ENCODE assay signal across 8 mouse cellular contexts in the genomic region with DNA sequence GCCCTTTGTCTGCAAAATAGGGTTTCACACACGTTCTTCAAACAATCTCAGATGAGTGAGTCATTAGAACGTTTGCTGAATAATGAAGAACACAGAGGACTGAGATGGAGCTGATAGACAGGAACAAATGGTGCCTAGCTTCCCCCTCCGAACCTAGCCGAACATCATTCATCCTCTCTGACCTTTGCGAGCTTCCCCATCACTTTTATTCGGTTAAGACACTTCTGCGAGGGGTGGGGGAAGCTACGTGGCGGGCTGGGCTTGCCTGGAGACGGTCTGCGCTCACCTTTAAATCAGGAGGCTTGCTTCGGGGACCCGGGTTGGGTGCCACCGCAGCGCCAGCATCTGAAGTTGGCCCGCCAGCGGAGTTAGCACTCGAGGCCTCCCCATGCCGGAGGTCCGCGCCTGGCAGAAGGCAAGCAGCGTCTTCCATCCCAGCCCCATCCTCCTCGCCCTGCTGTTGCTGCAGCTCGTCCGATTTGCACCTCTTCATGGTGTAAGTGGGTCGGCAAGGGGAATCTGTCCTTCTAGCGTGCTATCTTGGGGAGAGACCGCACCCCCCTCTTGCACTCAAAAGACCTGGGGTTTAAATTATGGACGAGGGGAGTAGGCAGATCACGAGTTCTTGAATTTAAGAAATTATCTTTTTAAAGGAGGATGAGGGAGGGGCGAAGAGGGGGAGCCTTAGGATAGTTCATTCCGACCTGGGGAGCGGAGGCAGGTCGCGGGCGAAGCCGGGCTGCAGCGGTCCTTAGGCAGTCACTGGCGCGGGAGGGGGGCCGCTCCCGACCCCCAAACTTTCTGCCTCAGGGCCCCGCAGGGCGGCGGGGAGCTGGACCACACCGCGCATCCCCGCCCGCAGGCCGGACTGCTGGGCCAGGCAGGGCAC. TPM values are rescaled to one million over a fixed set of nuclear protein-coding genes. Genes with fewer than 3 reads are reported as not detected.
DNase-seq lines count a peak whose midpoint lies in the region; ATAC-seq and TF ChIP-seq lines count a peak whose summit lies in the region.

A gene (minus strand): TSS at position 591 of the 889 bp plus-strand sequence.

- H3K36me3 ChIP-seq in G1E (replicated peaks), result peaks cover 7% of the 10 kb centered on the region
- H3K36me3 ChIP-seq in intestine, embryonic 14.5 days (ENCODE audit: control insufficient read depth, insufficient read depth, low read length), result no peaks in the 10 kb centered on the region
- peaks cover 7% of the 10 kb centered on the region for H3K36me3 ChIP-seq in liver, embryonic 14.5 days (replicated peaks; ENCODE audit: control insufficient read depth, insufficient read depth, low read depth)

- DNase-seq in adrenal gland, adult (ENCODE audit: inconsistent age in 2 of 2, low spot score in 1 of 2), result peak; percentile 46 to 77
- no peak for DNase-seq in adrenal gland, postnatal 25 days
- no peak for DNase-seq in G1E (ENCODE audit: low spot score)
- DNase-seq in cerebellum, postnatal 36 days, result peak; percentile 54 to 62
- no peak for DNase-seq in gastrocnemius, postnatal 25 days
- peak; percentile 76 for DNase-seq in intestine, embryonic 14.5 days (ENCODE audit: low spot score)
- DNase-seq in liver, embryonic 14.5 days (ENCODE audit: low read depth in 3 of 3, low spot score in 3 of 3), result no peak

- peak within 1 kb of the TSS; percentile 54 for H3K27ac ChIP-seq in intestine, embryonic 14.5 days (ENCODE audit: low read depth)
- peak within 1 kb of the TSS; percentile 97 for H3K27ac ChIP-seq in liver, embryonic 14.5 days
- peak within 1 kb of the TSS; percentile 90 for H3K27ac ChIP-seq in olfactory bulb, adult 2 months (ENCODE audit: insufficient read depth, low read depth, low read length)

- peak within 1 kb of the TSS; percentile 87 for H3K4me2 ChIP-seq in intestine, embryonic 14.5 days (ENCODE audit: low read length)
- H3K4me2 ChIP-seq in liver, embryonic 14.5 days (ENCODE audit: low read depth), result peak within 1 kb of the TSS; percentile 93

- ATAC-seq in G1E (ENCODE audit: extremely low read depth, insufficient number of reproducible peaks, low FRiP score, poor library complexity, severe bottlenecking), result no peak
- ATAC-seq in intestine, embryonic 14.5 days (replicated peaks; ENCODE audit: low FRiP score, low TSS enrichment, low read depth), result peak; percentile 17; the same call in 1 of the 2 replicates
- ATAC-seq in liver, embryonic 14.5 days (ENCODE audit: insufficient read depth), result peak; percentile 1; the same call in 1 of the 2 replicates

- H3K4me3 ChIP-seq in G1E (ENCODE audit: low read depth, low read length), result peak within 1 kb of the TSS; percentile 73
- H3K4me3 ChIP-seq in intestine, embryonic 14.5 days (ENCODE audit: low read depth, low read length), result peak within 1 kb of the TSS; percentile 72
- H3K4me3 ChIP-seq in liver, embryonic 14.5 days (ENCODE audit: insufficient read depth in 1 of 2, low read depth in 2 of 2, low read length in 2 of 2), result peak within 1 kb of the TSS; percentile 90 to 95
- peak within 1 kb of the TSS; percentile 59 for H3K4me3 ChIP-seq in olfactory bulb, adult 2 months (ENCODE audit: insufficient read depth, low read depth, low read length)

- H3K4me1 ChIP-seq in G1E (ENCODE audit: insufficient read depth, low read depth, low read length), result peaks cover 59% of the 10 kb centered on the region
- H3K4me1 ChIP-seq in intestine, embryonic 14.5 days (replicated peaks; ENCODE audit: control insufficient read depth, insufficient read depth, low read length), result peaks cover 27% of the 10 kb centered on the region
- peaks cover 15 to 30% of the 10 kb centered on the region in 2 experiments for H3K4me1 ChIP-seq in liver, embryonic 14.5 days (replicated peaks; ENCODE audit: control insufficient read depth in 2 of 2, insufficient read depth in 2 of 2, low read length in 1 of 2)
- peaks cover 20% of the 10 kb centered on the region for H3K4me1 ChIP-seq in olfactory bulb, adult 2 months (ENCODE audit: control insufficient read depth, insufficient read depth, low read length)

- no peak for TF ChIP-seq POLR2A in olfactory bulb, adult 2 months (IDR thresholded peaks at IDR 0.05; ENCODE audit: insufficient read depth, low read depth, low read length)

- no peaks in the 10 kb centered on the region for H3K9me3 ChIP-seq in G1E (replicated peaks)
- no peaks in the 10 kb centered on the region for H3K9me3 ChIP-seq in intestine, embryonic 14.5 days (ENCODE audit: control insufficient read depth, low read length)
- no peaks in the 10 kb centered on the region for H3K9me3 ChIP-seq in liver, embryonic 14.5 days (ENCODE audit: control insufficient read depth, low read length)

- peaks cover 22% of the 10 kb centered on the region for H3K27me3 ChIP-seq in G1E (ENCODE audit: insufficient read depth, low read length)
- no peaks in the 10 kb centered on the region for H3K27me3 ChIP-seq in intestine, embryonic 14.5 days (replicated peaks; ENCODE audit: control insufficient read depth, insufficient read depth, low read length)
- H3K27me3 ChIP-seq in liver, embryonic 14.5 days (ENCODE audit: control insufficient read depth, insufficient read depth, low read length), result peaks cover 3% of the 10 kb centered on the region; the same call in 1 of the 2 replicates

- H3K9ac ChIP-seq in intestine, embryonic 14.5 days (ENCODE audit: low read length), result peak within 1 kb of the TSS; percentile 81
- H3K9ac ChIP-seq in liver, embryonic 14.5 days (replicated peaks), result peak within 1 kb of the TSS; percentile 98

- no peak for TF ChIP-seq EP300 in liver, embryonic 14.5 days (IDR thresholded peaks at IDR 0.05; ENCODE audit: low read depth)

- WGBS in intestine, embryonic 14.5 days, result under 1% methylated on average over 42 of the region's 50 CpGs
- 1% methylated on average over 50 of the region's 50 CpGs for WGBS in liver, embryonic 14.5 days (ENCODE audit: insufficient replicate concordance)
- WGBS in olfactory bulb, adult 2 months, result under 1% methylated on average over 50 of the region's 50 CpGs

- TF ChIP-seq CTCF in G1E (IDR thresholded peaks at IDR 0.05; ENCODE audit: low read depth, low read length), result no peak
- TF ChIP-seq CTCF in liver, embryonic 14.5 days (IDR thresholded peaks at IDR 0.05; ENCODE audit: low read depth), result no peak
- TF ChIP-seq CTCF in olfactory bulb, adult 2 months (IDR thresholded peaks at IDR 0.05; ENCODE audit: insufficient read depth, low read depth, low read length), result no peak

RNA-seq across cellular contexts. Expression of the gene that starts here (rescaled TPM):
- 8.4 and 8.6 TPM in 2 replicates for total RNA-seq in adrenal gland, postnatal 25 days (2021)
- total RNA-seq in G1E (2014; fragmentation: Nextera tagmentation) (11.8 and 99.6 TPM in 2 replicates), G1E (2017) (6.7 and 7.9 TPM in 2 replicates)
- 14.9 and 18.3 TPM in 2 replicates for polyA plus RNA-seq in G1E (2012)
- total RNA-seq in gastrocnemius, postnatal 25 days (2021), result 10 to 100 TPM; 23.3 to 25.1 TPM
- 6.4 and 7.8 TPM in 2 replicates for polyA plus RNA-seq in intestine, embryonic 14.5 days (2014; fragmentation: Nextera tagmentation; extraction: Ambion mirVana)
- 327 and 335 TPM in 2 replicates for polyA plus RNA-seq in liver, embryonic 14.5 days (2012; rRNA removed)
- 285 and 306 TPM in 2 replicates for polyA plus RNA-seq in liver, embryonic 14.5 days (2014; fragmentation: Nextera tagmentation; extraction: Ambion mirVana)
- not detected in 2 replicates for polyA plus RNA-seq in olfactory bulb, adult 2 months (2012; ENCODE audit: insufficient read depth, insufficient read length, low replicate concordance, missing spikeins)

Comparison
In these comparisons a context has a peak if more than half of its experiments do, and no peak if none do; other contexts are left out.
1. DNase-seq: peak in adrenal gland, adult (2 of 2), cerebellum, postnatal 36 days (2 of 2) and intestine, embryonic 14.5 days (single experiment); none in adrenal gland, postnatal 25 days (single experiment), G1E (single experiment), gastrocnemius, postnatal 25 days (single experiment) and liver, embryonic 14.5 days (0 of 3).
2. Peak in every context shown above with its lines, with median percentiles within 50 percentile points of each other: H3K4me3 ChIP-seq and H3K27ac ChIP-seq.